9 mouse cellular contexts compared by ENCODE assay signal in the genomic region with DNA sequence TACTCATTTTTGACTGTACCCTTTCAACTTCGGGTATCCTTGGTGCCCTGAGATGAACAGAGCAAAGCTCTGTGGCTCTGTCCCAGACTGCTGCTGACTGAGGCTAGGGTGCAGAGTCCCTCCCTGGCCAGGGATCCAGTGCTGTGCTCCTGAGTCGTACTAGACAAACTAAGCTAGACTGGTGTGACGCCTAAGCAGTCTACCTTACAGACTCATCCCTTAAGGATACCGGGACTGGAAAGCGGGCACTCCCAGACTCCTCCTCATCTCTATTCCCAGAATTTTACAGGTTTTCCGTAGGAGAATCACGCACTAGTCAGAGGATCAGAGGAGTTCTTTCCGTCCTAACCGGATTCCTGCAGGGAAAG. TPM values are rescaled to one million over a fixed set of nuclear protein-coding genes. Genes with fewer than 3 reads are reported as not detected.
DNase-seq lines count a peak whose midpoint lies in the region; ATAC-seq lines count a peak whose summit lies in the region.
"Had no signal": no experiment of that assay in that cellular context is flagged by ENCODE, and none has a peak within 500 bp of the region (broad histone marks: within the 10 kb centered on the region; RNA-seq: fewer than 3 reads in every experiment).

No protein-coding gene starts in this region.

- H3K4me3 ChIP-seq in heart, embryonic 11.5 days (ENCODE audit: low read depth, low read length): peak overlapping the region; percentile 44
- H3K4me3 ChIP-seq in embryonic facial prominence, embryonic 10.5 days: peak overlapping the region; percentile 61
- peak overlapping the region; percentile 30 for H3K4me3 ChIP-seq in intestine, embryonic 15.5 days (replicated peaks)
- H3K4me3 ChIP-seq in midbrain, embryonic 12.5 days: peak overlapping the region; percentile 42

- H3K9ac ChIP-seq in heart, embryonic 11.5 days (ENCODE audit: low read depth, low read length): peak overlapping the region; percentile 28; the same call in 1 of the 2 replicates
- 0 out of 2 replicates have a peak overlapping the region, but pooled peaks have one; percentile 26 for H3K9ac ChIP-seq in intestine, embryonic 15.5 days
- H3K9ac ChIP-seq in midbrain, embryonic 12.5 days (replicated peaks): peak overlapping the region; percentile 54

- no peaks in the 10 kb centered on the region for H3K27me3 ChIP-seq in heart, embryonic 11.5 days (ENCODE audit: control insufficient read depth, insufficient read depth, low read length)
- no peaks in the 10 kb centered on the region for H3K27me3 ChIP-seq in embryonic facial prominence, embryonic 10.5 days (replicated peaks; ENCODE audit: low read depth, poor library complexity, severe bottlenecking)
- H3K27me3 ChIP-seq in intestine, embryonic 15.5 days (replicated peaks): 0 out of 2 replicates have a peak, but pooled peaks cover 2% of the 10 kb centered on the region
- no peaks in the 10 kb centered on the region for H3K27me3 ChIP-seq in midbrain, embryonic 12.5 days

- no peaks in the 10 kb centered on the region for H3K9me3 ChIP-seq in heart, embryonic 11.5 days (replicated peaks; ENCODE audit: control insufficient read depth, low read length)
- H3K9me3 ChIP-seq in embryonic facial prominence, embryonic 10.5 days: no peaks in the 10 kb centered on the region
- H3K9me3 ChIP-seq in intestine, embryonic 15.5 days: no peaks in the 10 kb centered on the region
- H3K9me3 ChIP-seq in midbrain, embryonic 12.5 days: no peaks in the 10 kb centered on the region

- no peak overlapping the region for H3K27ac ChIP-seq in heart, embryonic 11.5 days (ENCODE audit: low read depth, low read length)
- peak overlapping the region; percentile 82 for H3K27ac ChIP-seq in embryonic facial prominence, embryonic 10.5 days (replicated peaks)
- no peak overlapping the region for H3K27ac ChIP-seq in intestine, embryonic 15.5 days
- peak overlapping the region; percentile 54; the same call in 1 of the 2 replicates for H3K27ac ChIP-seq in midbrain, embryonic 12.5 days (replicated peaks)

- under 1% methylated on average over 9 of the region's 9 CpGs for WGBS in heart, embryonic 11.5 days (ENCODE audit: insufficient replicate concordance)
- under 1% methylated on average over 9 of the region's 9 CpGs for WGBS in embryonic facial prominence, embryonic 10.5 days
- WGBS in intestine, embryonic 15.5 days: 2% methylated on average over 9 of the region's 9 CpGs
- under 1% methylated on average over 9 of the region's 9 CpGs for WGBS in midbrain, embryonic 12.5 days

- no peaks in the 10 kb centered on the region for H3K4me1 ChIP-seq in heart, embryonic 11.5 days (ENCODE audit: control insufficient read depth, insufficient read depth, low read length)
- peaks cover 14% of the 10 kb centered on the region for H3K4me1 ChIP-seq in embryonic facial prominence, embryonic 10.5 days
- H3K4me1 ChIP-seq in intestine, embryonic 15.5 days (replicated peaks): no peaks in the 10 kb centered on the region; the same call in 1 of the 2 replicates
- peaks cover 10% of the 10 kb centered on the region for H3K4me1 ChIP-seq in midbrain, embryonic 12.5 days

- ATAC-seq in heart, embryonic 11.5 days (replicated peaks; ENCODE audit: insufficient number of reproducible peaks, low FRiP score, low TSS enrichment): peak; percentile 61; the same call in 1 of the 2 replicates
- peak; percentile 66 for ATAC-seq in intestine, embryonic 15.5 days
- ATAC-seq in midbrain, embryonic 12.5 days (ENCODE audit: low FRiP score, low read depth): peak; percentile 88

- peak overlapping the region; percentile 76 for H3K4me2 ChIP-seq in heart, embryonic 11.5 days
- H3K4me2 ChIP-seq in intestine, embryonic 15.5 days (replicated peaks): peak overlapping the region; percentile 77
- H3K4me2 ChIP-seq in midbrain, embryonic 12.5 days (replicated peaks): peak overlapping the region; percentile 64

- DNase-seq in heart, adult 18-20 months: no peak
- peak; percentile 40 for DNase-seq in embryonic facial prominence, embryonic 10.5 days (ENCODE audit: low spot score)
- DNase-seq in thymus, postnatal 25 days: no peak
- DNase-seq in frontal cortex, postnatal 14 days (ENCODE audit: low spot score in 2 of 2): no peak
- DNase-seq in frontal cortex, postnatal 25 days (ENCODE audit: low spot score in 2 of 2): no peak

- no peaks in the 10 kb centered on the region for H3K36me3 ChIP-seq in heart, embryonic 11.5 days (ENCODE audit: control insufficient read depth, insufficient read depth, low read length)
- H3K36me3 ChIP-seq in embryonic facial prominence, embryonic 10.5 days (replicated peaks): no peaks in the 10 kb centered on the region
- H3K36me3 ChIP-seq in intestine, embryonic 15.5 days: no peaks in the 10 kb centered on the region
- H3K36me3 ChIP-seq in midbrain, embryonic 12.5 days: no peaks in the 10 kb centered on the region

RNA-seq across cellular contexts. Expression of a gene that starts 0.7 kb away (rescaled TPM):
- polyA plus RNA-seq in heart, embryonic 11.5 days (2014; fragmentation: Nextera tagmentation; extraction: Ambion mirVana): 19.8 and 22.0 TPM in 2 replicates
- total RNA-seq in heart, adult 18-20 months (2021): 100 to 1,000 TPM in 1 of 2 experiments, 10 to 100 TPM in 1; 55.7 to 255 TPM
- 1.7 and 2.0 TPM in 2 replicates for polyA plus RNA-seq in embryonic facial prominence, embryonic 10.5 days (2016; fragmentation: Nextera tagmentation; extraction: Ambion mirVana)
- polyA plus RNA-seq in intestine, embryonic 15.5 days (2015; fragmentation: Nextera tagmentation; extraction: Ambion mirVana): 3.8 and 4.6 TPM in 2 replicates
- 2.0 and 3.5 TPM in 2 replicates for polyA plus RNA-seq in midbrain, embryonic 12.5 days (2016; fragmentation: Nextera tagmentation; extraction: Ambion mirVana)

RNA-seq across cellular contexts. Expression of a gene that starts 23.4 kb away (rescaled TPM):
- 315 and 394 TPM in 2 replicates for polyA plus RNA-seq in heart, embryonic 11.5 days (2014; fragmentation: Nextera tagmentation; extraction: Ambion mirVana)
- total RNA-seq in heart, adult 18-20 months (2021): 1 to 10 TPM; 5.9 to 7.9 TPM
- polyA plus RNA-seq in embryonic facial prominence, embryonic 10.5 days (2016; fragmentation: Nextera tagmentation; extraction: Ambion mirVana): 72.8 and 77.4 TPM in 2 replicates
- 56.2 and 69.8 TPM in 2 replicates for polyA plus RNA-seq in intestine, embryonic 15.5 days (2015; fragmentation: Nextera tagmentation; extraction: Ambion mirVana)
- polyA plus RNA-seq in midbrain, embryonic 12.5 days (2016; fragmentation: Nextera tagmentation; extraction: Ambion mirVana): 53.2 and 57.9 TPM in 2 replicates

RNA-seq across cellular contexts. Expression of a gene that starts 54.5 kb away (rescaled TPM):
- polyA plus RNA-seq in heart, embryonic 11.5 days (2014; fragmentation: Nextera tagmentation; extraction: Ambion mirVana): 0.44 and 1.3 TPM in 2 replicates
- not detected for total RNA-seq in heart, adult 18-20 months (2021)
- polyA plus RNA-seq in embryonic facial prominence, embryonic 10.5 days (2016; fragmentation: Nextera tagmentation; extraction: Ambion mirVana): 0.15 and 0.16 TPM in 2 replicates
- 0.46 and 0.66 TPM in 2 replicates for polyA plus RNA-seq in intestine, embryonic 15.5 days (2015; fragmentation: Nextera tagmentation; extraction: Ambion mirVana)
- polyA plus RNA-seq in midbrain, embryonic 12.5 days (2016; fragmentation: Nextera tagmentation; extraction: Ambion mirVana): not detected in 2 replicates
- total RNA-seq: layer of hippocampus, postnatal 10 days had no signal

Comparison
In these comparisons a context has a peak if more than half of its experiments do, and no peak if none do; other contexts are left out.
1. H3K27ac ChIP-seq: peak in embryonic facial prominence, embryonic 10.5 days (single experiment) and midbrain, embryonic 12.5 days (single experiment); none in heart, embryonic 11.5 days (single experiment) and intestine, embryonic 15.5 days (single experiment).
2. Peak in every context shown above with its lines, with median percentiles within 50 percentile points of each other: ATAC-seq, H3K4me2 ChIP-seq, H3K4me3 ChIP-seq and H3K9ac ChIP-seq.